Mouse (Mus musculus): ENCODE data around the gene Sec22b. TPM values are rescaled to one million over a fixed set of nuclear protein-coding genes. Genes with fewer than 3 reads are reported as not detected.

Gene Sec22b
- polyA plus RNA-seq, 1 experiment = 31.1 TPM

DNA sequence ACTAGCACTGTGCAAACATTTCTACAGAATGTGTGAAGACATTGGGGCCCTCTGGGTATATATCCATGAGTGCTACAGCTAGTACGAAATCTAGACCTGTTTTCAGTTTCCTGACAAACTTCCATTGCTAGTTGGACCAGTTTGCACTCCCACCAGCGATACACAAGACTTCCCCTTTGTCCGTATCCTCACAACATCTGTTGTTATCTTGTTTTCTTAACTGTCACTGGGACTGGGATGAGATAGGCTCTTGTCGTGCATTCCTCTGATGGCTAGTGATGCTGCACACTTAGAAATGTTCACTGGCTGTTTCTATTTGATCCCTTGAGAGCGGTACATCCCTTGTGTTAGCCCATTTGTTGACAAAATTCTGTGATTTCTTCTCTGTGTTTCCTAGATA, 49.0 kb downstream of the Sec22b start:
- no peak for TF ChIP-seq CTCF (conservative IDR thresholded peaks at IDR 0.05; ENCODE audit: insufficient read depth, insufficient read length, low read depth, low read length)
- WGBS = 79% methylated on average over 5 of the region's 5 CpGs

DNA sequence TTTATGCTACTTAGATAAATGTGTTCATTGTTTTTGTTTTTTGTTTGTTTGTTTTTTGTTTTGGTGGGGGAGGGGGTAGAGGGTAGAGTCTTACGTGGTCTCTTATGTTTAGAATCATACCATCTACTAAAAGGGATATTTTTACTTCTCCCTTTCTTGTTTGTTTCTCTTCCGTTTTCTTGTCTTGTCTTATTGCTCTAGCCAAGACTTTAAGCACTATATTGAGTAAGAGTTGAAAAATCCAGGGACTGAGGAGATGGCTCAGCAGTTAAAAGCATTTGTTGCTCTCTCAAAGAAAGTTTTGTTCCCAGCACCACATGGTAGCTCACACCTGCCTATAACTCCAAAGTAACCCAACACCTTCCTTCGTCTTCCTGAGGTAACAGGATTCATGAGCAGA, 50.1 kb downstream of the Sec22b start:
- TF ChIP-seq CTCF (conservative IDR thresholded peaks at IDR 0.05; ENCODE audit: insufficient read depth, insufficient read length, low read depth, low read length) = no peak
- no peak for TF ChIP-seq POLR2A (IDR thresholded peaks at IDR 0.05; ENCODE audit: low read depth, low read length)
- 79% methylated on average over 3 of the region's 3 CpGs for WGBS
- H3K4me3 ChIP-seq (ENCODE audit: insufficient read depth, low read depth, low read length) = no peak overlapping the region
- DNase-seq = no peak
- no peaks in the 10 kb centered on the region; the same call in 1 of the 2 replicates for H3K27me3 ChIP-seq (replicated peaks; ENCODE audit: control insufficient read depth, insufficient read depth, low read length)
- no peak overlapping the region for H3K27ac ChIP-seq (ENCODE audit: insufficient read depth, low read depth, low read length)
- no peaks in the 10 kb centered on the region for H3K4me1 ChIP-seq (ENCODE audit: control insufficient read depth, insufficient read depth, low read length)
- no peaks in the 10 kb centered on the region for H3K36me3 ChIP-seq (ENCODE audit: control insufficient read depth, insufficient read depth, low read length)

More for the DNA sequence above, 49.0 kb downstream of the Sec22b start:
- H3K36me3 ChIP-seq (ENCODE audit: control insufficient read depth, insufficient read depth, low read length) = no peaks in the 10 kb centered on the region
- no peak overlapping the region for H3K4me3 ChIP-seq (ENCODE audit: insufficient read depth, low read depth, low read length)
- no peaks in the 10 kb centered on the region; the same call in 1 of the 2 replicates for H3K27me3 ChIP-seq (replicated peaks; ENCODE audit: control insufficient read depth, insufficient read depth, low read length)
- H3K27ac ChIP-seq (ENCODE audit: insufficient read depth, low read depth, low read length) = no peak overlapping the region
- no peaks in the 10 kb centered on the region for H3K4me1 ChIP-seq (ENCODE audit: control insufficient read depth, insufficient read depth, low read length)
- no peak for DNase-seq

DNA sequence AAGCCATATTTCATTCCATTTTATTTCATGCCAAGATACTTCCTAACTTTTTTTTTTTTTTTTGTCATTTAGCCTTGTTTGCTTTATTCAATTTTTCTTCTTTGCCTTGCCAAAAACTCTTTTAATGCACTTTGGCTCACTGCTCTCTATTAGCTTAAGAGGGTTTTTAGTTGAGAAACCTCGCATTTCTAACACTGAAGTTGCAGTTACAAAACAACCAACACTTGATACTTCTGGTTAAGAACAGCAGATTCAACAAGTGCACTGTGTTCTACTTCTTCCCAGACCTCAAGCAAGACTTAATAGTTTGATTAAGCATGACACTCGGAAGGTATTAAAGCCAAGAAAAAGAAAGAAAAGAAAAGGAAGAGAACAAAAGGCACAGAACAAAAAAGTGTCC, 52.2 kb downstream of the Sec22b start:
- H3K4me1 ChIP-seq (ENCODE audit: control insufficient read depth, insufficient read depth, low read length) = no peaks in the 10 kb centered on the region
- TF ChIP-seq CTCF (conservative IDR thresholded peaks at IDR 0.05; ENCODE audit: insufficient read depth, insufficient read length, low read depth, low read length) (no peak), POLR2A (IDR thresholded peaks at IDR 0.05; ENCODE audit: low read depth, low read length) (no peak)
- no peaks in the 10 kb centered on the region for H3K27me3 ChIP-seq (replicated peaks; ENCODE audit: control insufficient read depth, insufficient read depth, low read length)
- H3K27ac ChIP-seq (ENCODE audit: insufficient read depth, low read depth, low read length) = no peak overlapping the region
- no peak for DNase-seq
- 86% methylated on average over 2 of the region's 2 CpGs for WGBS
- no peak overlapping the region for H3K4me3 ChIP-seq (ENCODE audit: insufficient read depth, low read depth, low read length)
- no peaks in the 10 kb centered on the region for H3K36me3 ChIP-seq (ENCODE audit: control insufficient read depth, insufficient read depth, low read length)

DNA sequence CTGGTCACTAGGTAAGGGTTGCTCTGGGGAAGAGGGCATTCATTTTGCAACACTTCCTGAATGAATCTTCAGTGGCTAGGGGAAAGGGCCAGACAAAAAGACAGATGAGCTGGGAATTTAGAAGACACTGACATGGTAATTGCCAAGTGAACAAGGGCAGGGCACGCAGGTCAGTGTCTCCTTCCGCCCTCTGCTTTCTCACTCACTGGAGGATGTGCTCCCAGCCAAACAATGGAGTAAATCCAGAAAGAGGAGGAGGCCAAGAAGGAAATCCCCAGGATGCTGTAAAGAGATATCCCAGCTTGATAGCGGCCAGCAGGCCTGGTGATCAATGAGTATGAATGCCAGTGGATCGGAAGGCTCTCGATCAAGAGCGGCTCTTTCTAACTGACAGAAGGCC, 55.3 kb downstream of the Sec22b start:
- DNase-seq = peak; percentile 13
- TF ChIP-seq POLR2A (IDR thresholded peaks at IDR 0.05; ENCODE audit: low read depth, low read length) (no peak), CTCF (conservative IDR thresholded peaks at IDR 0.05; ENCODE audit: insufficient read depth, insufficient read length, low read depth, low read length) (no peak)
- Histone ChIP-seq H3K27me3 (replicated peaks; ENCODE audit: control insufficient read depth, insufficient read depth, low read length) (no peaks in the 10 kb centered on the region), H3K4me3 (ENCODE audit: insufficient read depth, low read depth, low read length) (no peak overlapping the region), H3K27ac (ENCODE audit: insufficient read depth, low read depth, low read length) (no peak overlapping the region), H3K36me3 (ENCODE audit: control insufficient read depth, insufficient read depth, low read length) (no peaks in the 10 kb centered on the region), H3K4me1 (ENCODE audit: control insufficient read depth, insufficient read depth, low read length) (no peaks in the 10 kb centered on the region)
- WGBS = 60% methylated on average over 6 of the region's 6 CpGs

DNA sequence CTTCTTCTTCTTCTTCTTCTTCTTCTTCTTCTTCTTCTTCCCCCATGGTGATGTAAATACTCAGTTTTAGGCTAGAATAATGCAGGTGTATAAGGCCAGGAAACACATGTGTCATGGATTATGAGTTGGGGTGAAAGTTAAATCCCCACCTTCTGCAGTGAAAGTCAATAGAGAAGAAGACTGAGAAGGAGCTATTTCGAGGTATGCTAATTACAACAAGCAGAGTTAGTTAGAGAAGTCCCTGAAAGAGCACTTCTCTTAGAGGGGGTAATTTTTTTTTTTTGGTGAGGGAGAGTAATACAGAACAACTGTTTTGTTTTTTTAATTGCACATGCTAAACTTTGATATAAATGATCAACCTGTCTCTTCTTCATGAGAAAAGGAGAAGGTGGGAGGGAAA, 55.9 kb downstream of the Sec22b start:
- no peak overlapping the region for H3K27ac ChIP-seq (ENCODE audit: insufficient read depth, low read depth, low read length)
- no peaks in the 10 kb centered on the region for H3K4me1 ChIP-seq (ENCODE audit: control insufficient read depth, insufficient read depth, low read length)
- WGBS = 62% methylated on average over 1 of the region's 1 CpGs
- no peak for TF ChIP-seq POLR2A (IDR thresholded peaks at IDR 0.05; ENCODE audit: low read depth, low read length)
- H3K27me3 ChIP-seq (replicated peaks; ENCODE audit: control insufficient read depth, insufficient read depth, low read length) = no peaks in the 10 kb centered on the region
- DNase-seq = no peak
- H3K36me3 ChIP-seq (ENCODE audit: control insufficient read depth, insufficient read depth, low read length) = no peaks in the 10 kb centered on the region
- no peak overlapping the region for H3K4me3 ChIP-seq (ENCODE audit: insufficient read depth, low read depth, low read length)

DNA sequence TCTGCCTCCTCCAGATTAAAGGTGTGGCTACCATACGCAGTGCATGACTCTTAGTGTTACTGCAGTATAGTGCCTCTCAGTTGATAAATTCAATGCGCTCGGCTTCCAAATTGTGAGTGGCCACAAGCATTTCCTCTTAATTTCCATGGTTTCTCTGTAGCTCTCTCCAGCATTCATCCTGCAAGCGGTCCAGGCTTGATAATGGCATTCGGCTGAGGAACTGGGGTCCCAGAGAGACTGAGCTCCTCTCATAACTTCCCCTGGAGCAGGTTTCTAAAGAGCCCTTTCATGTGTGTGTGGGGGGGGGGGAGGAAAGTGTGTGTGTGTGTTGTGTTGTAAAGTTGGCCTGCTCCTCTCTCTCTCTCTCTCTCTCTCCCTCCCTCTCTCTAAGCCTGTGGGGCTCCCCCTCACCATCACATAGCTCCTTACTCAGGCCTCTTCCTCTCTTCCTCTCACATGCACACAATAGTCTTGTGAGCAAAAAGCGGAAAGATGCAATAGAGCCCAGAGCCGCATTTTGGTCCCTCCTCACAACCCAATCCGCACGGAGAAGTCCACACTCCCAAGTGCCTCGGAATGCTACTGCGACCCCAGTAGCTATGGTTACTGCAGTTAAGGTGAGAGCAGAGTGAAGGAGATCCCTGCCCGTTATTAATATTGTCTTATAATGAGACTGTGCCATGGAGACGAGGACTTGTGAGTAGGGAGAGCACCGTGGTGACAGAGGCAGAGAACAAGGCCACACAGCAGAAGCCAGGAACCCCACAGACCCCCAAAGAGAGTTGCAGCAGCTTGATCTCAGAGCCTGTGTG, 60.0 kb downstream of the Sec22b start:
- no peak overlapping the region for H3K27ac ChIP-seq (ENCODE audit: insufficient read depth, low read depth, low read length)
- DNase-seq = no peak
- 79% methylated on average over 14 of the region's 14 CpGs for WGBS
- no peak for TF ChIP-seq CTCF (conservative IDR thresholded peaks at IDR 0.05; ENCODE audit: insufficient read depth, insufficient read length, low read depth, low read length)
- TF ChIP-seq POLR2A (IDR thresholded peaks at IDR 0.05; ENCODE audit: low read depth, low read length) = no peak
- H3K4me1 ChIP-seq (ENCODE audit: control insufficient read depth, insufficient read depth, low read length) = no peaks in the 10 kb centered on the region
- no peaks in the 10 kb centered on the region for H3K27me3 ChIP-seq (replicated peaks; ENCODE audit: control insufficient read depth, insufficient read depth, low read length)
- H3K4me3 ChIP-seq (ENCODE audit: insufficient read depth, low read depth, low read length) = no peak overlapping the region
- no peaks in the 10 kb centered on the region for H3K36me3 ChIP-seq (ENCODE audit: control insufficient read depth, insufficient read depth, low read length)

DNA sequence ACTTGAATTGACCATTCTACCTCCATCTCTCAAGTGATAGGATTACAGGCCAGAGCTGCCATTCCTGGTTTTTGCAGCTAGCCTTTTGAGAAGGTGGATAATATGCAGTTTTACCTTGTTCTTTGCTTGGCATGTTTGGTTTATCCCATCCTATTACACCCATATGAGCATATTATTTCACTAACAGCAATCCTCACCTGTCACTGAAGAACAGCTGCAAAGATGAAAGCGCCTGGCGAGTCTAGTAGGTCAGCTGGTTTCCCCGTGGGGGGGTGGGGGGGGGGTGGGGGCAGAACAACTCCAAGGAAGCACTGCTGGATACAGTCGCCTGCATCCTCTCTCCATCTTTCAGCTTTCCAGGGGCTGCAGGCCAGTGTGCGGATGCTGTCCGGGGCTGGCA, 61.0 kb downstream of the Sec22b start:
- no peak for DNase-seq
- no peaks in the 10 kb centered on the region for H3K27me3 ChIP-seq (replicated peaks; ENCODE audit: control insufficient read depth, insufficient read depth, low read length)
- TF ChIP-seq CTCF (conservative IDR thresholded peaks at IDR 0.05; ENCODE audit: insufficient read depth, insufficient read length, low read depth, low read length) = no peak
- no peaks in the 10 kb centered on the region for H3K36me3 ChIP-seq (ENCODE audit: control insufficient read depth, insufficient read depth, low read length)
- H3K4me1 ChIP-seq (ENCODE audit: control insufficient read depth, insufficient read depth, low read length) = no peaks in the 10 kb centered on the region
- no peak overlapping the region for H3K27ac ChIP-seq (ENCODE audit: insufficient read depth, low read depth, low read length)
- WGBS = 84% methylated on average over 6 of the region's 6 CpGs
- H3K4me3 ChIP-seq (ENCODE audit: insufficient read depth, low read depth, low read length) = no peak overlapping the region

Measured in kidney, adult 2 months (tissue).